Mouse (Mus musculus) CD8-positive naive resting alpha-beta T cell, adult 2 months (primary cell): ENCODE results near the gene Cldn4.
"Not testable (repeated sequence)": the region's sequence is repeated elsewhere in the genome, so short reads cannot be mapped to it uniquely, and the experiment has no call there.

Experiments
- DNase-seq, 2 experiments: peaks; one replicate each; pipeline ENCODE4 v3.0.0; 2022; ENCODE audit warnings: low read depth in 2 of 2, low spot score in 2 of 2

Cldn4 gene

DNA sequence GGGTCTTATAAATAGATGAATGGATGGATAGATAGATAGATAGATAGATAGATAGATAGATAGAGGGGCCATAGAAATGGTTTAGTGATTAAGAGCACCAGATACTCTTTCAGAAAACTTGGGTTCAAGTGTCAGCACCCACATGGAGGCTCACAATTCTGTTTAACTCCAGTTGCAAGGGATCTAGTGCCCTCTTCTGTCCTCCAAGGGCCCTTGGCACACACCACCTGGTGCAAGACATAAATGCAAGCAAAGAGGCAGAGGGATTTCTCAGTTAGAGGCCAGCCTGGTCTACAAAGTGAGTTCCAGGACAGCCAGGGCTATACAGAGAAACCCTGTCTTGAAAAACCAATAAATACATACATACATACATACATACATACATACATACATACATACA is 17.9 kb upstream of the Cldn4 start:
- DNase-seq, result not testable (repeated sequence)

DNA sequence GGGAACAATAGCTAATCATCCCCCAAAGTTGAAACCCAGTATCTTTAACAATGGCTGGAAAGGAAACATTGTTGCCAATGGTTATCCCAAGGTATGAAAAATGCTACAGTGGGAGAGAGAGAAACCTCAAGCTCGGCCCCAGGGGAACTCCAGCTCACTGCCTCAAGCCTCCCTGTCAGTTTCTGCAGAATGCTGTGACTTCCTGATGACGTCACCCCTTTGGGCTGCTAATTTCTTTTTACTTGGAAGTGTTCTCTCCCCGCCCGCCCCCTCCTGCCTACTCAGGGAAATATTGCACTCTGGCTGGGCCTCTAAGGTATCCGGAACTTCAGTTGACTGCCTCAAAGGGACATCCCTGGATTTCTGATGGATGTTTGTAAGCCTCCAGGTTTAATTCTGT is 16.8 kb upstream of the Cldn4 start:
- DNase-seq, result no peak

DNA sequence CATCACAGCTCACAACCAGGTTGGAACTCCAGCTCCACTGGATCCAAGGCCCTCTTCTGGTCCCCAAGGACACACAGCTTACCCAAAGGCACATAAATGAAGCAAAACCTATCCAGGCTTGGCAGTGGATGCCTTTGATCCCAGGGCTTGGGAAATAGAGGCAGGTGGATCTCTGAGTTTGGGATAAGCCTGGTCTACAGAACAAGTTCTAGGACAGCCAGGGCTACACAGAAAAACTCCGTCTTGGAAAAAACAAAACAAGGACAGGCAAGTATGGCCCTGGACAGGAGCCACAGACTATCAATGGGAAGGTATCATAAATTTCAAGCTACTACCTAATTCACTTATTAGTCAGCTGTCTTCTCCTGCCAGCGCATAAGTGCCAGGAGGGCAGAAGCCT is 14.8 kb upstream of the Cldn4 start:
- DNase-seq, result no peak

DNA sequence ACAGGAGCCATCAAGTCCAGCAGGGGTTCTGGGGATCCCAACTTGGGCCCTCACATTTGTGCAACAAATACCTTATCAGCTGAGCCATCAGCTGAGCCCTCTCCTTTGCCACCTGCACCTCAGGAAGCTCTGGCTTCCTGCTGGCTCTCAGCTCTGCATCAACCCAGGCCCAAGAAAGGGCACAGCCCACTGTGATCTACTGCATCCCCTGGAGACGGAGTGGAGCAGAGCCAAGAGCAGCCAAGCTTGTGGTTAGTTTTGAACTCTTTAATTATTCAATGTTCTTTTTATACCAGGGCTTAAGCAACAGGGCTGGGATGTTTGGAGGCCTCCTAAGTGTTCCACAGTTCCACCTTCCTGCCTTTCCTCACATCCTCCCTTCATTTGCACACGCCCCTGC is 13.7 kb upstream of the Cldn4 start:
- no peak for DNase-seq

GRCm38 (mm10) chr5:134959114-134959513 is 12.4 kb upstream of the Cldn4 start:
- no peak for DNase-seq

DNA sequence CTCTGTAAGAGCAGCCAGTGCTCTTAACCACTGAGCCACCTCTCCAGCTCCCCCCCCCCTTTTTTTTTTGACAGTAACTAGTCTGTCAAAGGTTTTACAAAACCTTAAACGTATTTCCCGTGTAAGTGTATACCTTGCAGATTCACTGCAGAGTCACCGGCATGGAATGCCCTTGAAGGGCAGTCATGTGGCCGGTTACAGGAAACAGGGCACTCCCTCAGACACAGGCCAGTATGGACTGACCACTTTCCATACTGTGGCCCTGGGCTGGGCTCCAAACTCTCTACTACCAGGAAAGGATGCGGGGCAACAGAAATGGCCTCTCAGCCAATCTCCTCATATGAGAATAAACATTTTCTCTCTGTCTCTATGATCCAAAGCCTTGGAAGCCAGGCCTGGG is 8.8 kb upstream of the Cldn4 start:
- DNase-seq, result no peak

GRCm38 (mm10) chr5:134951053-134951884 is 4.5 kb upstream of the Cldn4 start:
- DNase-seq, result no peak

GRCm38 (mm10) chr5:134948085-134948439 is 1.3 kb upstream of the Cldn4 start:
- no peak for DNase-seq

DNA sequence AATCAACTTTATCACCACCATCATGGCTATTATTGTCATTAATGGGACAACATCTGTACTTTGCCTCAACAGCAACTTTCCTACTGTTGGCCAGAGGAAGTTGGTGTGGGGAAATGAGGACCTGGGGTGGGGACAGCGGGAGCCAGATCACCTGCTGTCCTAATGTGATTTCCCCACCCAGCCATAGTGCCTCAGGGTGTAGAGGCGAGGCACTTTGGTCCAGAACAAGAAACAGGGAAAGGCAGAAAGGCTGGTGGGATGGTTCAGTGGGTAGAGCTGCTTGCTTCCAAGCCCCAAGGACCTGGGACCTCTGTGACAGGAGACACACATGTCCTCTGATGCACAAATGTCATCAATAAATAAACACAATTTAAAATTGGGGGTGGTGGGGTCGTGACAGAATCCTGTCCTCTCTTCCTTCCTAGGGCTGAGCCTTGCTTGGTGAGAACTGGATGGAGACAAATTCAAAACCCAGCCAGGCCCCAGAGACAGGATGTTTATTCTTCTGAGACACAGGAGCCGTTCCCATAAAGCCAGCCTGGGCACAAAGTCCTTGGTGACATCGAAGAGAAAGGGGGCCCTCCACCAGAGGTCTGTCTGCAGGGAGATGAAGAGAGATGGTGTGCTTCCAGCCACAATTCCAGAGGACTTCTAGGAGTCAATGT is 818 bp upstream of the Cldn4 start:
- no peak for DNase-seq

DNA sequence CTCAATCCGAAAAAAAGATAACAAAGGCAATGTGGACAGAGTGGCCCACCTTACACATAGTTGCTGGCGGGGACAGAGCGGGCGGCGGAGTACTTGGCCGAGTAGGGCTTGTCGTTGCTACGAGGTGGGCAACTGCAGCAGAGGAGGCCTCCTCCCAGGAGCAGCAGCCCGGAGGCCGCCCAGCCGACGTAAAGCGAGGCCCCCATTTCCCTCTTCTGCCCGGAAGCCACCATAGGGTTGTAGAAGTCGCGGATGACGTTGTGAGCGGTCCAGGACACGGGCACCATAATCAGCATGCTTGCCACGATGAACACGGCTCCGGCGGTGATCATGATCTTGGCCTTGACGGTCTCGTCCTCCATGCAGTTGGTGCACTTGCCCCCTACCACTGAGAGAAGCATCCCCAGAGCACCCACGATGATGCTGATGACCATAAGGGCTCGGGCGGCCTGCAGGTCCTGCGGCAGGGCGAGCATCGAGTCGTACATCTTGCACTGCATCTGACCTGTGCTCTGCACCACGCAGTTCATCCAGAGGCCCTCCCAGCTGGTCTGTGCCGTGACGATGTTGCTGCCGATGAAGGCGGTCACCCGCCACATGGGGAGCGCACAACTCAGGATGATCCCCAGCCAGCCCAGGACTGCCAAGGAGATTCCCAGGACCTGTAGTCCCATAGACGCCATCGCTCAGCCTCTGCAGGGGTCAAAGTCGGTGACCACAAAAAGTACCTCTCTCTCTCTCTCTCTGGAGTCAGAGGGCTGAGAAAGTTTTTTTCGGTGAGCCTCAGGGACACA is 474 bp downstream of the Cldn4 start:
- no peak for DNase-seq

GRCm38 (mm10) chr5:134945266-134945959 is 1.3 kb downstream of the Cldn4 start:
- no peak for DNase-seq

DNA sequence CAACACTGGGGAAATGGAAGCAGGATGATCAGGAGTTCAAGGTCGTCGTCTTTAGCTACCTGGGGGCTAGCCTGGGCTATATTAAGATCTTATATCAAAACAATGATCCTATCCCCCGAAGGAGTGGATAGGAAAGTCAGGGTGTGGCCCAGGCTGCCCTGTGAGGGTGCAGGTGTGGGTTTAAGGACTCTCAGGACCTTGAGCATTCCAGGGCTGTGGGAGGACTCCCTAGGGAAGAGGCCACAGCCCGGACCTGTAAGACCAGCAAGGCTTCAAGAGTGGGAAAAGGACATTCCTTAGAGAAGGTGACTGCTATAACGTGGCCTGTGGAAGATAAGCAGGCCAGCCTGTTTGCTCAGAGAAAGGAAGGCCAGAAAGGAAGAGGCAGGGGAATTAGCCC is 2.6 kb downstream of the Cldn4 start:
- DNase-seq, result no peak

DNA sequence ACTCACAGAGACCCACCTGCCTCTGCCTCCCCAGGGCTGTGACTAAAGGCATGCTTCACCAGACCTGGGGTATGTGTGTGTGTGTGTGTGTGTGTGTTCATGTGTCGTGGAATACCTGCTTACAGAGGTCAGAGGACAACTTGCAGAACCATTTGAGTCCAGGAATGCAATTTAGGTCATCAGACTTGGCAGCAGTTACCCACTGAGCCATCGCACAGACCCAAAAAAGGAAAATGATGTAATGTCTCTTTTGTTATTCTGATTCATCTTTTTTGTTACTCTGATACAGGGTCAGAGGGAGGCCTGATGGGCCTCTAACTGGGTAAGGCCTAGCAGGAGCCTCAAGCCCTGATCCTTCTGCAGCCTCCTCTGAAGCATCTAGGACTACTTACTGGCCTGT is 4.0 kb downstream of the Cldn4 start:
- DNase-seq, result no peak

DNA sequence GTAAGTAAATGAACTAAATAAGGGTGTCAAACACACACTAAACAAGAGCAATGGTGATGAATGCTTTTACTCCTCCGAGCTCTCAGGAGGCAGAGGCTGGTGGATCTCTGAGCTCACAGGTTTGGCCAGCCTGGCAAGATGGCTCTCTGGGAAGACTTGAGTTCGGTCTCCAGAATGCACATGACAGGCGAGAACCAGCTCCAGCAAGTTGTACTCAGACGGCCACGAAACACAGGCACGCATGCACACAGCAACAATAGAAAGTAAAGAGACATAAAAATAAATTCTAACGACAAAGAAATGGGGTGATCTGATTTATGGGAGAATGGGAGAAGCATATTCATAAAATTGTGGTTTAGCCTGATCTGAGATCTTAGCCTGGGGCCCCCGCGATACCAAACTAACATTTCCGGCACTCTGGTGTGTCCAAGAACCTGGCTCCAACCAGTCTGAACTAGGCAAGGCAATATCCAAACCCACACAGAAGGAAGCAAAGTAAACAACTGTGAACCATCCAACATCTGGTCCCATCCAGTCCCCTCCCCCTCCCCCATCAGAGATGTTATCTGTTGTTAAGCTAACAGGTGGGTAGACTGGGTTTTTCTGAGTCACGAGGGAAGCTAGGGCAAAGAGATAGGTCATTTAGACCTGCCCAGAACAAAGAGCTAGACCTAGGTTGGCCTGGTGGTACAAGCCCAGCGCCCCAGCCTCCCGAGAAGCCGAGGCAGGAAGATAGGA is 5.1 kb downstream of the Cldn4 start:
- DNase-seq, result peak in 1 of 2 experiments; percentile 61

- not testable (repeated sequence) for DNase-seq
These were observed 7.2 kb downstream of the Cldn4 start for GRCm38 (mm10) chr5:134939554-134939953.

DNA sequence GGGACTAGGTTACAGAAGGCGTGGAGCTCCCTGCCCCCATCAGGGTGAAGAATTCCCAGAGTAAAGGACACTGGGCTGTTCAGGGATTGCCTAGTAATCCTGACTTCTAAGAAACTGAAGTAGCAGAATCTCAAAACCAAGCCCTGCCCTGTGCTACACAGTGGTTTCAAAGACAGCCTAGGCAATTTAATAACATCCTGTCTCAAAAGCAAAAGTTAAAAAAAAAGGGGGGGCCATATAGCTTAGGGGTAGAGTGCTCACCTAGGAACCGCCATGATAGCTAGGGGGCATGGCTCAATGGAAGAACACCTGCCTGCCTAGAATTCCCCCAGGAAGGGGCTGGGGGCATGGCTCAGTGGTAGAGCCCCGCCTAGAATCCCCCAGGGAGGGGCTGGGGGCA is 7.7 kb downstream of the Cldn4 start:
- peak in 1 of 2 experiments; percentile 19 for DNase-seq

DNA sequence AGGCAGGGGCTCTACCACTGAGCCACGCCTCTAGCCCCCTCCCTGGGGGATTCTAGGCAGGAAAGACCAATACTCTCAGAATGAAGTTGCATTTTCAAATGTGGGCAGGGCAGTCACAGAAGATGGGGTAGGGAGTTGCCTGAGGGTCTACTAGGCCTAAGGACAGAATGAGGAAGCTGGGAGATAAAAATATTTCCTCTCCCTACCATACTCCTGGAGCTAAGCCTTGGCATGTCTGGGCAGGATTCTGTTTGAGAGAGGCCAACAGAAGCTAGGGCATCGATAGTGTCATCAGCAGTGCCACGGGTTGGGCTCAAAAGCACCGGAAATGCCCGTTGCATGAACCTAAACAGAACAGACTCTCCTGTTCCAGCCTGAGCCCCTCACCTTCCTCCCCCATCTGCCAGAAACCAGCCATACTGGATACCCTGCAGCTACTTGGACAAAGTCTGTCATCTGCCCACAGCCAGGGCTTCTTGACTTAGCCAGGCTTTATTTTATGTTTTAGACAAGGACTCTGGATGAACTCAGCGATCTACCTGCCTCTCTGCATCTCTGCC is 10.0 kb downstream of the Cldn4 start:
- no peak for DNase-seq

GRCm38 (mm10) chr5:134936051-134936450 is 10.7 kb downstream of the Cldn4 start:
- DNase-seq, result no peak

DNA sequence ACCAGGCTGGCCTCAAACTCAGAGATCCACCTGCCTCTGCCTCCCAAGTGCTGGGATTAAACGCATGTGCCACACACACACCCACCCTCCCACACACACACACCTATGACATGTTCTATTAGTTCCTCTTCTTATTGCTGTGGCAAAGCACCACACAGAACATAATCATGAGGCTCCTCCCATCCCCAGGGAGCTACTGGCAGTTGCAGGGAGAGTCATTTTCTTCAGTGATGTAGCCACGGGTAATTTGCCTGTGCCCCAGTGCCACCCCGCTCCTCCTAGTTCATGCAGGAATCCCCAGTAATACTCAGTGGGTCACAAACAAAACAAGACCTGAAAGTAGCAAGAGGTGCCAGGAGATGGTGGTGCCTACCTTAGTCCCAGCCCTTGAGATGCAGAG is 12.1 kb downstream of the Cldn4 start:
- no peak for DNase-seq

GRCm38 (mm10) chr5:134933686-134934085 is 13.0 kb downstream of the Cldn4 start:
- DNase-seq, result not testable (repeated sequence)
